Mouse (Mus musculus): ENCODE measurements at regions not wholly inside any gene's neighbourhood (a gene's known extent, or its start where the extent isn't known, plus 50 kb on each side); places are given as distances from the start of the nearest gene placed in this dataset.

DNA sequence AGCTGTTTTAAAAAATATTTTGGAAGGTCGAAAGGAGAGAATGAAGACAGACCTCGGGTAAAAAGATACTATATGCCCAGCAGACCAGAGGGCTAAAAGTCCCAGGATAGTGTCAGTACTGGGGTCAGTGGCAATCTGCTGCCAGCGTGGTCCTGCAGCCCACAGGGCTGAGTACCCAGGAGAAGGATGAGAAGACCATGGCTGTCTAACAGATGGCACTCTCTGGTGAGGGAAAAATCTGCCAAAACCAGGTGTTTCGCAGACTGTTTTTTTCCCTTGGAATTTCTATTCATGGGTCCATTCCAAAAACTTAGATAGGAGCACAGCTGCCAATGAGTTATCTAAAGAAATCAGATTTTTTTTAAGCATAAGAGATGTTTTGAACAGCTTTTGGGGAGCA is 202.5 kb upstream of the Tyrp1 start:
- H3K4me3 ChIP-seq (replicated peaks): no peak overlapping the region
- no peak overlapping the region for H3K9ac ChIP-seq
- no peak overlapping the region for H3K4me2 ChIP-seq (replicated peaks)
- no peak for ATAC-seq
- H3K36me3 ChIP-seq: no peaks in the 10 kb centered on the region
- H3K27ac ChIP-seq: no peak overlapping the region
- H3K27me3 ChIP-seq (replicated peaks): no peaks in the 10 kb centered on the region
- no peaks in the 10 kb centered on the region for H3K4me1 ChIP-seq (replicated peaks)
- no peaks in the 10 kb centered on the region for H3K9me3 ChIP-seq
- 67% methylated on average over 4 of the region's 4 CpGs for WGBS

- H3K36me3 ChIP-seq: no peaks in the 10 kb centered on the region
- no peak overlapping the region for H3K9ac ChIP-seq
- no peak overlapping the region for H3K4me3 ChIP-seq (replicated peaks)
- H3K27me3 ChIP-seq (replicated peaks): no peaks in the 10 kb centered on the region
- H3K9me3 ChIP-seq: no peaks in the 10 kb centered on the region
- no peak for ATAC-seq
- no peaks in the 10 kb centered on the region for H3K4me1 ChIP-seq (replicated peaks)
- no peak overlapping the region for H3K27ac ChIP-seq
- no peak overlapping the region for H3K4me2 ChIP-seq (replicated peaks)
Observed at GRCm38 (mm10) chr4:80638381-80638780, 195.5 kb upstream of the Tyrp1 start.

All from intestine, embryonic 15.5 days (tissue).